Comparison of ENCODE assay signal across 29 mouse cellular contexts in the genomic region with DNA sequence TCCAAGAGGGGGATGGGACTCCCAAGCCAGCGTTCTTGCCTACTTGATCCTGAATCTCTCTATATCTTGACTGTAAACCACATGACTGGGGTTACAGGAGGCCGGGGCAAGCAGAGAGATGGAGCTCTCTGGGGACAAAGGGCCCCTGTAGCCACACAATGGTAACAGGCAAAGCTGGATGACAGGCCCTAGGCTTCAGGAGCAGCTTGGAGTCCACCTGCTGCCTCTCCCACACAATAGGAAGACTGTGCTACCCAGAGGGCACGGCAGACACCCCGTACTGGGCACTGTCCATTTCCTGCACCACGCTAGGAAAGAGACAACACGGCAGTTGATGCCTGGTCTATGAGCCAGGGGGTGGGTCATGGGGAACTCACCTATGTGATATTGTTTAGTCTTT. TPM values are rescaled to one million over a fixed set of nuclear protein-coding genes. Genes with fewer than 3 reads are reported as not detected.
DNase-seq lines count a peak whose midpoint lies in the region; ATAC-seq and TF ChIP-seq lines count a peak whose summit lies in the region.
"Had no signal": no experiment of that assay in that cellular context is flagged by ENCODE, and none has a peak within 500 bp of the region (broad histone marks: within the 10 kb centered on the region; RNA-seq: fewer than 3 reads in every experiment).

No protein-coding gene starts in this region.

- H3K4me1 ChIP-seq in lung, embryonic 15.5 days = no peaks in the 10 kb centered on the region
- no peaks in the 10 kb centered on the region for H3K4me1 ChIP-seq in cortical plate, adult 2 months (ENCODE audit: control insufficient read depth, insufficient read depth, low read length)
- H3K4me1 ChIP-seq: embryonic facial prominence, embryonic 13.5 days; forebrain, embryonic 10.5 days; forebrain, embryonic 15.5 days; heart, embryonic 12.5 days; hindbrain, embryonic 15.5 days; limb, embryonic 12.5 days; liver, embryonic 15.5 days had no signal

- 79% methylated on average over 6 of the region's 6 CpGs for WGBS in lung, embryonic 15.5 days

- DNase-seq in cerebellum, adult 9-10 months = peak; percentile 8
- DNase-seq in cerebellum, adult 11 months = no peak
- peak in 1 of 2 experiments; percentile 26 for DNase-seq in layer of hippocampus, adult 2 months (ENCODE audit: low spot score in 2 of 2)
- DNase-seq in layer of hippocampus, postnatal 25 days (ENCODE audit: extremely low spot score in 1 of 2, low spot score in 1 of 2) = no peak
- no peak for DNase-seq in lung, postnatal 25 days (ENCODE audit: low spot score)
- DNase-seq: adrenal gland, postnatal 10 days; cerebellum, adult 18-20 months; heart, adult 2 months; heart, postnatal 4 days; kidney, adult 11 months; kidney, postnatal 14 days; lung, embryonic 14.5 days; lung, postnatal 36 days; midbrain, embryonic 14.5 days; right cerebral cortex, postnatal 4 days; thymus, adult 2 months; thymus, postnatal 4 days had no signal

- H3K27ac ChIP-seq in layer of hippocampus, adult 2 months = peak overlapping the region; percentile 67; the same call in 1 of the 2 replicates
- H3K27ac ChIP-seq in lung, embryonic 15.5 days = no peak overlapping the region
- peak overlapping the region; percentile 77 for H3K27ac ChIP-seq in cortical plate, adult 2 months (ENCODE audit: insufficient read depth, low read length)
- H3K27ac ChIP-seq: embryonic facial prominence, embryonic 13.5 days; forebrain, embryonic 10.5 days; forebrain, embryonic 15.5 days; heart, adult 2 months; hindbrain, embryonic 15.5 days; limb, embryonic 12.5 days; liver, embryonic 15.5 days; stomach, postnatal 0 days had no signal

- no peak overlapping the region for H3K9ac ChIP-seq in lung, embryonic 15.5 days
- H3K9ac ChIP-seq: embryonic facial prominence, embryonic 13.5 days; forebrain, embryonic 15.5 days; heart, embryonic 12.5 days; hindbrain, embryonic 15.5 days; limb, embryonic 12.5 days; liver, embryonic 15.5 days; lung, embryonic 14.5 days had no signal

- H3K36me3 ChIP-seq in lung, embryonic 15.5 days = no peaks in the 10 kb centered on the region
- H3K36me3 ChIP-seq: embryonic facial prominence, embryonic 13.5 days; forebrain, embryonic 10.5 days; forebrain, embryonic 15.5 days; G1E; heart, embryonic 12.5 days; hindbrain, embryonic 15.5 days; limb, embryonic 12.5 days; liver, embryonic 15.5 days had no signal

- no peak overlapping the region for H3K4me2 ChIP-seq in lung, embryonic 15.5 days
- H3K4me2 ChIP-seq: embryonic facial prominence, embryonic 13.5 days; forebrain, embryonic 15.5 days; heart, embryonic 12.5 days; hindbrain, embryonic 15.5 days; limb, embryonic 12.5 days; liver, embryonic 15.5 days; lung, embryonic 14.5 days had no signal

- H3K9me3 ChIP-seq in lung, embryonic 15.5 days = no peaks in the 10 kb centered on the region
- H3K9me3 ChIP-seq: embryonic facial prominence, embryonic 13.5 days; forebrain, embryonic 10.5 days; forebrain, embryonic 15.5 days; G1E; heart, embryonic 12.5 days; hindbrain, embryonic 15.5 days; limb, embryonic 12.5 days; liver, embryonic 15.5 days had no signal

- no peak for TF ChIP-seq CTCF in layer of hippocampus, adult 2 months (conservative IDR thresholded peaks at IDR 0.05)
- no peak for TF ChIP-seq CTCF in cortical plate, adult 2 months (IDR thresholded peaks at IDR 0.05; ENCODE audit: extremely low read depth, insufficient read depth, low read length)

- no peaks in the 10 kb centered on the region for H3K27me3 ChIP-seq in lung, embryonic 15.5 days
- H3K27me3 ChIP-seq: embryonic facial prominence, embryonic 13.5 days; forebrain, embryonic 15.5 days; heart, embryonic 12.5 days; hindbrain, embryonic 15.5 days; liver, embryonic 15.5 days had no signal

- no peak overlapping the region for H3K4me3 ChIP-seq in layer of hippocampus, adult 2 months
- H3K4me3 ChIP-seq in lung, embryonic 15.5 days = no peak overlapping the region
- H3K4me3 ChIP-seq in cortical plate, adult 2 months (ENCODE audit: insufficient read depth, low read length) = no peak overlapping the region
- H3K4me3 ChIP-seq: embryonic facial prominence, embryonic 13.5 days; forebrain, embryonic 10.5 days; forebrain, embryonic 15.5 days; heart, adult 2 months; heart, embryonic 12.5 days; hindbrain, embryonic 15.5 days; limb, embryonic 12.5 days; liver, embryonic 15.5 days had no signal

- peak; percentile 27; the same call in 1 of the 2 replicates for ATAC-seq in lung, embryonic 15.5 days (ENCODE audit: borderline replicate concordance, extremely low read depth, low FRiP score, low TSS enrichment)
- ATAC-seq: forebrain, embryonic 15.5 days; inflammation-experienced regulatory T-cells, adult 6 months had no signal

- no peak for TF ChIP-seq POLR2A in cortical plate, adult 2 months (IDR thresholded peaks at IDR 0.05; ENCODE audit: extremely low read depth, insufficient read depth, low read length)

RNA-seq across cellular contexts. Expression of a gene that starts 45.5 kb away (rescaled TPM):
- total RNA-seq in layer of hippocampus, adult 2 months (2021) = 10 to 100 TPM; 24.8 to 25.7 TPM
- total RNA-seq in layer of hippocampus, postnatal 25 days (2021) = 10 to 100 TPM; 33.6 to 36.7 TPM
- polyA plus RNA-seq in lung, embryonic 15.5 days (2015; fragmentation: Nextera tagmentation; extraction: Ambion mirVana) = 39.2 and 43.8 TPM in 2 replicates
- polyA plus RNA-seq in cortical plate, adult 2 months (2012; rRNA removed) = 36.5 and 39.5 TPM in 2 replicates

RNA-seq across cellular contexts. Expression of a gene that starts 45.7 kb away (rescaled TPM):
- 10 to 100 TPM; 18.6 to 20.4 TPM for total RNA-seq in layer of hippocampus, adult 2 months (2021)
- 10 to 100 TPM; 17.3 to 19.9 TPM for total RNA-seq in layer of hippocampus, postnatal 25 days (2021)
- 30.5 and 31.0 TPM in 2 replicates for polyA plus RNA-seq in lung, embryonic 15.5 days (2015; fragmentation: Nextera tagmentation; extraction: Ambion mirVana)
- polyA plus RNA-seq in cortical plate, adult 2 months (2012; rRNA removed) = 26.4 and 26.9 TPM in 2 replicates
